Mouse (Mus musculus) retina, adult 2 months (tissue): ENCODE measurements around the gene Clrn3.

Experiments used
- DNase-seq: peaks from one replicate; pipeline ENCODE4 v3.0.0-alpha.2; 2012; ENCODE audit warnings: low read depth, low spot score

Clrn3 gene

DNA sequence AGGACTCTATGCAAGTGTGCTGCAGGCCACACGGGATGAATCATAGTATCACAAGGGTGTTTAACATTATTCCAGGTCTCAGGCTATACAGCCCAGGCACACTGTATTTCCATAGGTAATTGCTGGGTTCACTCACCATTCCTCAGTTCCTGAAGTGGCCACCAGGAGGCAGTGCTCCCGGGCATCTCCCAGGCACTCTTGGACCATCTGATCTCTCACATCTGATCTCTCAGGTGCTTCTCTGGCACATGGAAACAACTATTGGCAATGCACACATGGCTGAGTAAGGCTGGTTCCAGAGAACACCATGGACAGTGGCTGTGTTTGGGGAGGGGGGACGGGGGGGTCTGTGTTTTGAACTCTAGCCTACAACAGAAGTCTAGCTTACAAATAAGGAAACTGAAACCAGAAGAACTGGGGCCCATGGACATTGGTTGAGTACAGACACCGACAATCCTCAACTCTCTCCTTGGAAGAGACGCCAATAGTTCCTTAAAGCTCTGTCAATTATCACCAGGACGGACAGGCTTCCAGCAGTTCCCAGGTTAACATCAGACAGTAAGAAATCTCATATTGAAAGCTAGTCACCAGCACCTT, 40.1 kb downstream of the Clrn3 start:
- DNase-seq: no peak

DNA sequence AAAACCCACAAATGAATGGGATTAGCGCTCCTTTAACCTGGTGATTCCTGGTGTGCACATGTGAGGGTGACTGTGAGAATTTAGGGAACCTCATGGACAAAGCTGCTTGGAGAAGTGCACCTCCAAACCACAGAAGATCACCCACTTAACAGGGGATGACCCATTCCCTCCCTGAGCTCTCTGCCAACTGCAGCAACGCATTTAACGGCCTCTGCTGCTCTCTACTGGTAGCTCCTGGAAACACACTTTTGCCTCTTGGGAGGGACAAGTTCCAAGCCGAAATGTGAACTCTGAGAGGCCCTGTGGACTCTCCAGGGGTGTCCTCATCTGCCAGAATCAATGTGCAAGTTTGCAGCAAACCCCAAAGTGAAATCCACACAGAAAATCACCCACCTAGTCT, 41.0 kb downstream of the Clrn3 start:
- no peak for DNase-seq

DNA sequence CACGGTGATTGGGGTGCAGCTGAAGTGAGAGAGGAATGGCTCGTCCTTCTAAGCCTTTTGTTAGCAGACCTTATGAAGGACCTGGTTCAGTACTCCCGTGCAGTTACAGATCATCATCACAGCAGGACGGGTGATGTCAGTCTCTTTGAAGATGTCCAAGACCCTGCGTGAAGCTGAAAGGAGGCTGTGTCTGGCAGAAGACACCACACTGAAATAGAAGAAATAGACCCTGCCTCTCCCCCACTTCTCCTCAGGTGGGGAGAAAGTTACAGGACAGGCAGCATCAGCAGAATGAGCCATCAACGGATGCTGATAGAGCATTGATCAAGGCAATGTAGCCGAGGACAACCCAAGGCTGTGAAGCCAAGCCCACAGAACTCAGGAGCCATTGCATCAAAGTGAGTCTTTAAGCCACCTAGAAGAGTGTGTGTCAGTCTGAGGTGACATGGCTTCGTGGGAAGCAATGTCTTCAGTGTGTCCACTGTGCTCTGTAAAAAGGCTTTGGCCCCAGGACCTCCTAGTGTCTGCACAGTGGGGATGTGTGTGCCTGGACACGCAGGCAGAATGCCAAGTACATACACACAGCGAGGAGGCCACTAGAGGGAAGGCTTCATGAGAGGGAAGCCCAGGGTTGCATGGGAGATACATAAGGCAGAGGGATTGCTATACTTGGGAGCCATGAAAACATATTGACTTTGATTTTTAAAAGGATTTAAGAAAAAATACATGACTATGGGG, 41.6 kb downstream of the Clrn3 start:
- DNase-seq: no peak

DNA sequence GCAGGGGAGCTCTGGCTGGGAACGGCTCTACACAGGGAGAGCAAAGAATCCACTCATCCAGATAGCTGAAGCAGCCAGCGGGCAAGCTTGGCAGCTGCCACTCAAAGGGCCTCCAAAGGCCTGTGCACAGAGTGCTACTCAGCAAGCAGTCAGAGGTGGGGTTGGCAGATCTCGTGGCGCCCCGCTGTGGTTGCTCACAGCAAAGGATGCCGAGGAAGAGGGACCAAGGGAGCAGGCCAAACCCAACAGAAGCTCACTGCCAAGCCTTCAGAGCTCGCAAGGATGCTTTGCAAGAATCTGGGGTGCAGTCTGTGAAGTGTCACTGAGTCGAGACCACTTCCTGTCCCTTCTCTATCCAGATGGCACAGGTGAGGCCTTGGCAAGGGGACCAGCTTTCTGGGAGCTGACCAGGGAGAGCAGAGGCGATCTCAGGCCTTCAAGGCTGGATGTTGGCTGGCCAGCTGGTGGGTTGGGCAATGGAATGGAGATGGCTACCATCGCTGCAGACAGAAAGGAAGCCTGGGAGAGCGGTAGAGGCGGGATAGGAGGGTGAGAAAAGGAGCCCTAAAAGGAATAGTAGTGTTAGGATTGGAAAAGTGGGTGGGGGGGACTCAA, 42.6 kb downstream of the Clrn3 start:
- DNase-seq: no peak

DNA sequence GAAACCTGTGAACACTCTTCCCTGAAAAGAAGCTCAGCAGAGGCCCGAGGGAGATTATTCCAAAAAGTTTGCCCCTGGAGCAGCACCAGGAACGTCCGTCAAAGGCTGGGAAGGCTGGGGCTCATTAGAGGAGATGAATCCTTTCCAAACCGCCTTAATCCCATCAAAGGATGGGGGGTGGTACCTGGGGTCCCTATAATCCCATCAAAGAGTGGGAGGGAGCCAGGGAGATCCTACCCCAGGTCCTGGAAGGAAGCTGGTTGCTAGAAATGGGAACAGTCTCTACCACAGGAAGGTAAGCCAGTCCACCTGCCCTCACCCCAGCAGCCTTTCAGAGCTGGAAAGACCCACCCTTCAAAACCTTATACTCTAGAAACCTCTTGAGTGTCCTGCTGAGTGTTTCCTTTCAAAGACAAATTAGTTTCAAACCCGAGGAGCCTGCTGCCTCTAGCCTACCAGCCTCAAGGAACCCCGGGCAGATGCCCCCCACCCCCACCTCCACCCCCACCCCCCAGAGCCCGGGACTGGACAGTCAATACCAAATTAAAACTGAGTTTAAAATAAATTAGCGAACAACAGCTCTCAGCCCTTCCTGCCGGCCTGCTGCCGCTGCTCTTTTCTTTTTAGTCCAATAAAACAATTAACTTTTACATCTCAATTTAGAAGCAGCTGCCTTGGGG, 43.2 kb downstream of the Clrn3 start:
- DNase-seq: no peak

DNA sequence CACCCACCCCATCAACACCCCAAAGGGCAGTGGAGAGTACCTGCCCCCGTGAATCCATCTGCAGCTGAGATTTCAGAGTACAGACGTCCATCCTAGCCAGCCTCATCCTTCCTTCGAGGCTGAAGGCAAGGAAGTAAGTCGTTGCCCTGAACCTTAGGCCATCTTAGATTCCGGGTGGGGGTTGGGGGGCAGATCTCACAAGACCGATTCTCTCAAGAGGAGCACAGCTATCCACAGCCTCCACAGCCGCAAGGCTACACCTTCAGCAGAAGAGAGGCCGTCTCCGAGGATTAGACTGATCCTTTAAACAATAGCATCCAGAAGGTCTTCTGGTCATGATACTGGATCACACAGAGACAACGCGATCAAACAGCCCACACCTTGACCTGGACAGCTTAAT, 44.1 kb downstream of the Clrn3 start:
- no peak for DNase-seq

DNA sequence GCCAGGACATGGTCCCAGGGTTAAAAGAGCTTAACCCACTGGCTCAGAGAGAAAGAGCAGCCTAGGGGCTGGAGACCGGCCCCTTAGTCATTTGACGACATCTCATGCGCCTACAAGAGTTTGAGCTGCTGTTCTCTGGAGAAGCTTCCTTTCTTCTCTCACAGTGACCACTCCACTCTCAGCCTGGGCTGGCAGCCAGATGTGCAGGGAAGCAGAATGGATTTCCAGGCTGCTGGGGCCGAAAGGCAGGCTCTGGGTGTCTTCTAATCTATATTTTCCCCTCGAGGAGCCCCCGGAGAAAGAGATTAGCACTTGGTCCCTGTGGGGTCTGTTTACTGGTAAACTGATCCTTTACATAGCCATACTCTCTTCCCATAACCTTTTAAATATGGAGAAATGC, 44.7 kb downstream of the Clrn3 start:
- DNase-seq: no peak

DNA sequence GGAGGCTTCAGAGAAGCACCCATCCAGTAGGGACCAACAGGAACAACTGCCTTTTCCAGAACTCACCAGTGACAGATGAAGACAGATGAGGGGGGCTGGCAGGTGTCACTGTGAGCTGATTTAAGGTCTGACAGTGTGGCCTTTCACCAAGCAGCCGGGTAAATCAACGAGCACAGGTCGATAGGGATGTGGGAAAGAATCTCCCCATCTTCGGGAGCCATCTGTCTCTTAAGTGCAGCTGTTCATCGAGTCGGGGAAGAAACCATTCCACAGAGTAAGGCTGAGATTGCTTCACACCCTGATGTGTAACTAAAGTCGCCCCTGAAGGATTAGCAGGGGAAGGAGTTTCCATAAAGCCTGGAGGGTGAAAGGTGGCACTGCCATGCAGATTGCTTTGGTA, 47.3 kb downstream of the Clrn3 start:
- no peak for DNase-seq

DNA sequence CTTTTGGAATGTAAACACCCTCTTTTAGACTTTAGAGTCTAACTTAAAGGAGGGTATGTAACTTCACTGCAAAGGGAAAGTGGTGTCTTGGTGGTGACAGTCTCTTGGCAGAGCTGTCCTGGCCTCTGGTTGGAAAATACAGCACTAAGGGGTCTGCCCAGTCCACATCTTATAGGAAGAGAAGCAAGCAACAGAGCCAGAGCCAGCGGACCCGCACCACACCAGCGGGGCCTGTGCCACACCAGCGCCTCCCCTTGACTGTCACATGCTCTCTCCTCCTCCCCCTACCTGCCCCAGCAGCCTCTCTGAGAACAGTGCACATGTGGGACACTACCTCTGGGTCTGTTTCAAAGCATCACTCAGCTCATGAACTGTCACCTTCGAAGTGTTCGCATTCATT, 48.5 kb downstream of the Clrn3 start:
- no peak for DNase-seq

DNA sequence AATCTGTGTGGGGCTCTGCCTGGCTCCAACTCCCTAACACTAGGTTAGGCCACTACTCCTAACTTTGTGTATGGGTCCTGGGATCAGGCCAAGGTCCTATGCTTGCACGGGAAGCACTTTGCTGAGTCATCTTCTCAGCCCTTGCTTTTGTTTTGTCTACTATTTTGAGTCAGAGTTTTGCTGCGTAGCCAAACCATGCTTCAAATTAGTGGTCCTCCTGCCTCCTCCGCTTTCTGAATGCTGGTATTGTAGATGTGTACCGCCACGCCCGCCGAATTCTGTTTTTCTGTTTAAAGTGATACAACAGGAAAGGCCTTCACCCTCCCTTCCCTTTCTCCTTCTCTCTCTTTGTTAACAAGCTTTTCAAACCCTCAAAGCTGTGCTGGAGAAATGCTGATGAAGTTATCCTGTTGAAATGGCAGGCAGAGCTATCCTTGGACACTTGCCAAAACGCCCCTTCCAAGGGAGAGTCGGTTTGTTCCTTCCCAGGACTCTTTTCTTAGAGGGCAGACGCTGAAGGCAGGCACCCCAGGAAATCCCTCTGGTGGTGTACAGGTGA, 49.1 kb downstream of the Clrn3 start:
- no peak for DNase-seq

DNA sequence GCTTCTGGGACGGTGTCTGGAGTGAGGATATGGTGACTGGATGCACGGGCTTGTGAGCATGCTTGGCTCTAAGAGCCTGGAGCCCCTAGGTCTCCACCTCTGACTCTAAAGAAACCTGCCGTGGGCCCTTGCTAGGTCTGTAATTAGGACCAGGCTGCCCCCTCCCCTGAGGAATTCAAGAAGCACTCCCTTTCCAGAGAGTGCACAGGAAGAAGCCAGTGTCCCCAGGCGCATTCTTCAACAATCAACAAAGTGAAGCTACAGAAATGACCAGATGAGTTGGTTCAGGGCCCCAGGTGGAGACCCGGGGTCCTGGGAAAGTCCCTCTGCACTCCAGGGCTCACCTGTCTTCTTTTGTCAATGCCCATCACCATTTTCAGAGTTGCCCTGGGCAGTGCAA, 51.2 kb downstream of the Clrn3 start:
- no peak for DNase-seq

DNA sequence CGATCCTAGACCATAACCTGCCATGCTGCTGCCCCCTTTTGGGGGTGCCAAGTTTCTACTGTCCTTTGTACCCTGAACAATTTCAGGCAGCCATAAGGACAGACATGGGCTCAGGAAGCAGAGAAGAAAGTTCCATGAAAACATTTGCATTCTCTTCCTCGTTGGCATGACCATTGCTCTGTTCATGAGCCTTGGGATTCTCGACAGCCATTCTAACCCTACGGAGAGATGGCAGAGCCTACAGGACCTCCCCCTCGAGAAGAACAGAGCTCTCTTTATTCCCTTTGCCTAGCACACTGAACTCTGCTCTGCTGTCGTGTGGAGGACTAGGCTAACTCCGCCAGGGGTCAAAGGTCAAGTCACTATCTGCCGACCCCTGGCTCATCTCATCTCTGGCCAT, 52.5 kb downstream of the Clrn3 start:
- no peak for DNase-seq

DNA sequence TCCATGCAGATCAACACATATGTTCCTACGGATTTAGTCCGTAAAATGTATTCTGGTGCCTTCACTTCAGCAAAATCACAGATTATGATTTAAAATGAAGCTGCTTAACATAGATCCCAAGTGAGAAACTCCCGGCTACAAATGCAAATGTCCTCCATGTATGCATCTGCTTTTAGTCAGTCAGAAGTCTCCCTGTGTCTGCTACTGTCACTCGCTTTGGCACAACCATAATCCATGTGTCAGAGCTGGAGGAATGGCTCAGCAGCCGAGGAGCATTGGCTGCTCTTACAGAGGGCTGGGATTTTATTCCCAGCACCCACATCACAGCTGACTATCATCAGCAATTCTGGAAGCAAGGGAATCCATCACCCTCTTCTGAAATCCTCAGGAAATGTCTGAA, 58.1 kb downstream of the Clrn3 start:
- no peak for DNase-seq

DNA sequence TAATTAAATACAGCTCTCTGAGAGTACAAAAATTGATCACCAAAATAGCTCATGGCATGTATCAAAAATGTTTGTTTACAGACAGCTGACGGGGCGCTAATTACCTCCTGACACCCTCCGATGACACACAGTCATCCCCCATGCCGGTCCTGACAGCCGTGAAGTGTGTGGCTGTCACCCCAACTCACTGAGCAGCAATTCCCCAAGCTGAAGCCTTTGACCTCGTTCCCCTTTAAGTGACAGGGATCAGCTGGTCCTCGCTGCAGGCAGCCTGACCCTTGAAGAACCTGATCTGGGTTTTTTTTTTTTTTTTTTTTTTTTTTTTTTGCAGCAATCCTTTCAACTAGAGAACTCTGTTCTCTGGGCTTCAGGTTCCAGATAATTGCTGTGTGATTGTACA, 59.8 kb downstream of the Clrn3 start:
- no peak for DNase-seq

DNA sequence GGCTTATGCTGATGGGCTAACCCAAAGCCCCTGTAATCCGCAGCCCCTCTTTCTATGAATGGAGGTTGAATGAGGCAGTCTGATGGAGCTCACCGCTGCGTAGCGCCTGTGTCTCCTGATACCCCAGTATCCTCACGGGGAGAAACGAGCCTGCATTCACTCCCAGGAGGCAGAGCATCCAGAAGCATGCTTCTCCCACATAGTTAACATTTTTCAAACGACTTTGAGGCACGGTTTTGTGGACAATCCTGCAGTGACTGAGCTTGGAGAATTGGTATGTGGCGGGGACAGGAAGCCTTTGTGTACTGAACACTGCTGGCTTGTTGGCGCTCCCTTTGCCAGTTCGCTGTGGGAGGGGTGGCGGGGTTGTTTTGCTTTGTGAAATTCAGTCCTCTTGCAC, 63.2 kb downstream of the Clrn3 start:
- DNase-seq: no peak

DNA sequence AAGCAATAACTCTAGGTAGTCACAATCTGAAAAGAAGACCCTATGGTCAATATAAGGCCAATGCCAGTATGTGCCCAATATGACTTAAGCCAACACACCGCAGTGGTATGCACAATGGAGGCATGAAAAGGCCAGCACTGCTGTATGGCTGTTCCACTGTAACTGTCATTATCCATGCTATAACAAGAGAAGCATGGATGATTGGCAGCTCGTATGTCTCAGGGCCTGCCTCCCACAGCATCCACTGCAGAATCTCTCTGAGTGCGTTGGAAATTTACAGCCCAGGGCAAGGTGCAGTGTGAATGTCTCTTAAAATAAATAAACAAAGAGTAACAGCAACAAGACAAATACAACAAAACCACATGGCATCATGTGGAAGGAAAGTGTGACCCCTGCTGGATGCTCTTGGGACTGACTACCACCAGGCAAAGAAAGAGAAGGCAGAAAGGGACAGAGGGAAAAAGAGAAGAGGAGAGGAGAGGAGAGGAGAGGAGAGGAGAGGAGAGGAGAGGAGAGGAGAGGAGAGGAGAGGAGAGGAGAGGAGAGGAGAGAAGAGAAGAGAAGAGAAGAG, 63.7 kb downstream of the Clrn3 start:
- DNase-seq: peak; percentile 28
